Comparison of ENCODE assay signal across 16 mouse cellular contexts in genomic region chr11:98016177-98016576, GRCm38 (mm10).
"Had no signal": no experiment of that assay in that cellular context is flagged by ENCODE, and none has a peak within 500 bp of the region (broad histone marks: within the 10 kb centered on the region; RNA-seq: fewer than 3 reads in every experiment).

No protein-coding gene starts in this region.

- H3K4me3 ChIP-seq: neural tube, embryonic 13.5 days; neural tube, embryonic 15.5 days; stomach, embryonic 15.5 days had no signal

- H3K27ac ChIP-seq: neural tube, embryonic 13.5 days; neural tube, embryonic 15.5 days; stomach, embryonic 15.5 days; stomach, postnatal 0 days had no signal

- DNase-seq: retina, postnatal 1 day; right cerebral cortex, adult 18-20 months; right cerebral cortex, postnatal 14 days; right cerebral cortex, postnatal 25 days; right cerebral cortex, postnatal 4 days; spleen, adult 18-20 months; thymus, adult 18-20 months; thymus, adult 2 months; thymus, postnatal 14 days; thymus, postnatal 25 days; thymus, postnatal 36 days; thymus, postnatal 4 days had no signal

- H3K9ac ChIP-seq: neural tube, embryonic 13.5 days; neural tube, embryonic 15.5 days; stomach, embryonic 15.5 days had no signal

- H3K9me3 ChIP-seq: neural tube, embryonic 13.5 days; neural tube, embryonic 15.5 days; stomach, embryonic 15.5 days had no signal

- H3K27me3 ChIP-seq: neural tube, embryonic 13.5 days; neural tube, embryonic 15.5 days; stomach, embryonic 15.5 days had no signal

- H3K4me2 ChIP-seq: neural tube, embryonic 13.5 days; neural tube, embryonic 15.5 days; stomach, embryonic 15.5 days had no signal

- H3K36me3 ChIP-seq: stomach, embryonic 15.5 days had no signal
